Mouse (Mus musculus) ES-CJ7 (cell line): ENCODE results near the gene Mrpl45.
"Not testable (repeated sequence)": the region's sequence is repeated elsewhere in the genome, so short reads cannot be mapped to it uniquely, and the experiment has no call there.

Experiments
- DNase-seq: peaks from one replicate; pipeline ENCODE4 v3.0.0; 2011; ENCODE audit warnings: low read depth, low spot score

Mrpl45 gene

DNA sequence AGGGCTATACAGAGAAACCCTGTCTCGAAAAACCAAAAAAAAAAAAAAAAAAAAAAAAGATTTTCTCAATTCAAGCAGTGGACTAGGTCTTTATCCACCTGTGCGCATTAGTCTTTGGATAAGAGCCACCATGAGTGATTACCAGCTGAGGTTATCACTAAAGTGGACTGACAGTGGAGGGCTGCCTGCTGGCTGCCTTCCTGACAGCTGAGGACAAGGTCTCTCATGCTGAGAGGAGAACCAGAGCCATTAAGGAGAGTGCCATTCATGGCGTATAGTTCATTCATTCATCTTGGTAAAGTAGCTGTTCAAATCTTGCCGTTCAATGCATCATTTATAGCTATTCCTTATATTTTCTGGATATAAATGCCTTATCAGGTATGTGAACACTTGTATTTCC is 19.0 kb upstream of the Mrpl45 start:
- DNase-seq, result no peak

DNA sequence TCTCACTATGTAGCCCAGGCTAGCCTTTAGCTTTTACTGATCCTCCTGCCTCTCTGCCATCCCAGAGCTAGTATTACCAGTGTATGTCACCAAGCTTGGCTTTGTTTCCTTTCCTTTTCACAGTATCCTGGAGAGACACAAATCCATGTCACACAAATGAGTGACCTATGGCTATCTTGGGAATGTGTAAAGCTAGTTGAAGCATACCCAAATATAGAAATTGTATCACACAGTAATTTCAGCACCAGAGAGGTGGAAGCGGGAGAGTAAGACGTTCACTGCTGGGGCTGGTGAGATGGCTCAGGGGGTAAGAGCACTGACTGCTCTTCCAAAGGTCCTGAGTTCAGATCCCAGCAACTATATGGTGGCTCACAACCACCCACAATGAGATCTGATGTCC is 15.6 kb upstream of the Mrpl45 start:
- no peak for DNase-seq

DNA sequence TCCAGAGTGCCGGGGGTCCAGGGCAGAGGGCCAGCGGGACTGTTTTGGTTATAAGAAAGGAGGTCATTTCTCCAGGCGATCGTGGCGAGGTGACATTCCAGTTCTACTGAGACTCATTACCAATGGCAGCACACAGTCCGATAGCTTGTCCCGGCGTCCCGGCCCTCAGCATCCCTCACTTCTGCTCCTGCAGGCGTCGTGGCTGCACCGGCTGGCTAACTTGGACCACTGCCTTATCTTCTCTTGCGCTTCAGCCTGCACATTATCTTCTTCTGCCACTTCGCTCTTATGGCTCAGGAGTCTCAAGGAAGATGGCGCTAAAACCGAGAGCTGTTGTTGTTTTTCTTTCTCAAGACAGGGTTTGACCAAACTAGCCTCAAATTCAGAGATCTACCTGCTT is 14.1 kb upstream of the Mrpl45 start:
- no peak for DNase-seq

DNA sequence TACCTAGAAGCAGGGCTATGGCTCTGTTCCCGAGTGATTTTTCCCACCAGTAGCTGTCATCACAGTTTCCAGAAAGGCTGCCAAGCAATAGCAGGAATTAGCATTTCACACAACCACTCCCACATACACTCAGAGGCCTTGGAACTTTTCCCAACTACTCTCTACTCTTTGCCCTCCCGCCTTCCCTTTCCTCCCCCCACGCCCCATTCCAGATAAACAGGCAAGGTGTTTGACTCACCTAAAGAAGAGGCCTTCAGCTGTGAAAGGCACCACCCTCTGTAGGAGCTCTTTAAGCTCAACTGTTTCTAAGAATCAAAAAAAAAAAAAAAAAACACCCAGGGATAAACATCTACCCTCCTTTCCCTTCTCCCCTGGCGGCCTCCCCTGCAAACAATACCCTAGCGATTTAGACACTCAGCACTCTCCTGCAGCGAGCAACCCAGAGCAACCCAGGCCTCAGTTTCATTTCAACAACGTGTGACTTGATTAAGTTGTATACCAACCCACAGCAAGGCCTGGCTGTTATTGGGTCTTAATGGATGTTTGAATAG is 13.2 kb upstream of the Mrpl45 start:
- peak; percentile 55 for DNase-seq

DNA sequence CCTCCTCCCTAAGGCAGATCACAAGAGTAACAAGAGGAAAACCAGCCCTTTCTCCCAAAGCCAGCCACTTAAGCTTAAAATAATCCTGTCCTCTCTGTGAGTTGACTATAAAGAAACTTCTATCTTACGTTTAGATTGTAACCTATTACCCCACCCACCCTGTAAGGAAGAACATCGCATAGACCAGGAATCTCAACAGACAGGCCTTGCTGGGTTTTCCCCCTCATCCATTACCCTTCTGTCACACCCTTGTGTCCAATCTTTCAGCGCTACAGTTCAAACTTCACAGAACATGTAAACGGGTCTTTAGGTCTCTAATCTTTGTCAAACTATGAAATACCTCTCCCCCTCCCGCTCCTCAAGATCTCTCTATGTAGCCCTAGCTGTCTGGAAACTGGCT is 10.9 kb upstream of the Mrpl45 start:
- DNase-seq, result no peak

DNA sequence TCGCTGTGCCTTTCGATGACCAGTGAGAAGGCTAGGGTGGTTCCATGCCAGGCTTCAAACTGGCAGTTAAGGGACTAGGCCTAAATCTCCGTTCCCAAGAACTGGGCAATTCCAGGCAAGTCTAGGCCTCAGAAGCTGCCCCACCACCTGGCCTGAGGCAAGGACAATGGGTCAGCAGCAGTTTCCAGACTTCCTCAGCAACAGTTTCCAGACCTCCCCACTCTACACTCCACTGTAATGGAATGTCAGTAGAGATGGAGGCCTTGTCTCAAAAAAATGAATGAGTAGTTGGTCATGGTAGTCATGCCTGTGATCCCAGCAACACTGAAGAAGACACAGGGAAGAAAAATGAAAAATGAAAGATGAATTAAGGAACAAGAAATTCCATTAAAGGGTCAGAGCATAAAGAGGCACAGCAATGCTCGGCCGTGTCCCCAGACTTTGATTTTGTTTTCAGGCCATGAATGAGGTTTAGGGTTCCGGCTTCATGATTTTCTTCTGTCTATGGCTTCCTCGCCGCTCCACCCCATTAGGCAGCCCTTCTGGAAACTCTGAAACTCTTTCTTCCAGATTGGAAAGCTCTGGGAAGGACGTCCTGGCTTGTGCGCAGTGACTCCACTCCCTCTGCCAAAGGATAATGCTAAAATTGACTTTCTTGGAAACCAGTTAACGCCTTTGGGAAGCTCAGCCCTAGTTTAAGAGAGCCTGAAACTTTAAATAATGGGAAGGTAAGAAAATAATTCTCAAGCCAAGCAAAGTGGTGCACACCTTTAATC is 8.0 kb upstream of the Mrpl45 start:
- DNase-seq, result no peak

DNA sequence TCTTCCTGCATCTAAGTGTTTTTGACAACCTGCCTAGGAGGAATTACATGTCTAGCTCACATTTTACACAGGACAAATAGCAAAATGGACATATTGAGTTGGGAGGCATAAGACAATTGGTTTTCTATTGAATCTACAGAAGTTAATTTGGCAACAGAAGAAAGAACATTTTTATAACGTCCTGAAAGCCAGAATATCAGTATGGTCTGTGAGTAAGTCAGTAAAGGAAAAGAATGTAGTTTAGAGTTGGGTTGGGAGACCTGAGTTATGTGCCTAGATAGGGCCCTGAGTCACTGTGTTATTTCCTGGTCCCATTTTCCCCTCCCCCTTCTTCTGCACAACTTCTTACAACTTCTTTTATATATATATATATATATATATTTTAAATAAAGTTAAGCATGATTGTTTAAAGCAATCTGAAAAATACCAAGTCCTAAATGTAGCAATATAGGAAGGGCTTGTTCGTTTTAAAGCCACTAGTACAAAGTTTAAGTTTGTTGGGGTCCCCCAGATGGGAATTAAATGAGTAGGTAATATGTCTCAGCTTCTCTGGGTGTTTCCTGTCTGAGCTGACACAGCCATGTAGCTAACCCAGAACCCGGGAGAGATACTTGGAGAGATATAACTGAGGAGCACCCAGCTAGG is 6.6 kb upstream of the Mrpl45 start:
- no peak for DNase-seq

DNA sequence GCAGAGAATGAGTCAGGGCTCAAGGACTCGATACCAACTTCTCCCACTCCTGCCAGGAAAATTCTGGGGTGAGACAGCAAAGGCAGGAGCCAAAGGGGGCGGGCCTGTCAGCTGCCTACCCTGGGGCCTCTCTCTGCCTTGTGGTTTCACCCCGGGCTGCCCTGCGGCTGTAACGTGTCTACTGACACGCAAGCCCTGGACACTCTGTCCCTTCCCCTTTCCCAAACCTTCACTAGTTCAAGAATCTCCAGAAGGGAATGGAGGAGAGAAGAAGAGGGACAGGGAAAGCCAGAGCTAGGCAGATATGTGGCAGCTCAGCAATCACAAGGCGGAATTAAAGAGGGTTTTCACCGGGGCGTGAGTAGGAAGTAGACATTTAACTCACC is 6.1 kb upstream of the Mrpl45 start:
- DNase-seq, result peak; percentile 51

DNA sequence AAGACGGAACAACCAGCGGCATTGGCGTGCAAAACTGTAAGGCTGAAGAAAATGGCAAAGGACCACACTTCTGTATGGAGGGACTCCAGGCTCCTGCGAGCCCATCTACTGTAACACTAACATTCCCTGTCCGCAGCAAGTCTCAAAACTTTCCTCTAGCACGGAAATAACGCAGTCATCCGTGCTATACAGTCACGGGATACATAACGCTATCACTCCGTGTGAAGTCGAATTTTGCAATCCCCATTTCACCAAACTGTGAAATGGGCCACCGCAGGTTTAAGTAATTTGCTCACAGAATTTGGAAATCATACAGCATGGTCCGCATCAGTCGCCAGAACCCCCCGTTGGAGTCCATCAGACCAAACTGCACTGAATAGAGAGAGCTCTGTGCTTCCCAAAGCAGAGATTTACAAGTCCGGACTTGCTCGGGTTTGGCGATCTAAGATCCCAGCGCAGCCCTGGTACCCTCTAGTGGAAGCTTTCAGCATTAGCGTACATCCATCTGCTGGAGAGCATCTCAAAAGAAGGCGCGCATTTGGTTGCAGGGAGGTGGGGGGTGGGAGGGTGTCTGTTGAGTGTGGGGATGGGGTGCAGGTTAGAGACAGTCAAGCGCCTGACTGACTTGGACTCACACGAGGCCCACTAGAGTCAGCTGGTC is 5.5 kb upstream of the Mrpl45 start:
- peak; percentile 98 for DNase-seq

DNA sequence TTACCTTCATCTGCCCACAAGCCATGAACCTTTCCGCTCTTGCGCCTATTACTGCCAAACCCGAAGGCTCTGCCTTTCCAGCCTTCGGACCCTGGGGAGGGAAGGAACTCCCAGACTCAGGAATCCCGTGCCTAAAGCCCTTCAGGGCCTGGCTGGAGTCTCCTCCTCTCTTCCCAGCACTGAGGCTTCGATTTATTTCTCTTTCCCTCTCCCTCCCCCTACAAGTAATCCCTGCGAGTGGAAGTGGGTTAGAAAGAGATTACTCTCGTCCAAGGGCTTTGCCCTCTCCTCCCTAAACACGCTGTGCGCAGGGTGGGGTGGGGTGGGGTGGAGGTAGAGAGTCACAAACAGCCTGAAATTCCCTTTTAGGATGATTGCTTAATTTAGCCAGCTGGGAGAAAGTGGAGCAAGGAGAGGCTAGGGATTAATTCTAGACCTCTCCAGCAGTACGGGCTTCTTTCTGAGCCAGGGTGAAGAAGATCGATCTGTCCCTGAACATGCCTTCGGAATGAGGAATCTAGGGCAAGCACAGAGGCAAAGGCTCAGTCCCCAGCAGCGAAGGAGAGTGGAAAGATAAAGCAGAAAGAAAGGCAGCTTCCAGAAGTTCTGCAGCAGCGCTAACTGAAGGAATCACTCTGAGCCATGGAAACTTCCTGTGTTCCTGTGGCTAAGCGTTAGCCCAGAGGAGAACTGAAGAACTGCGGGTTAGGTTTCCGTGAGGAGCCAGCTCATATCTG is 4.5 kb upstream of the Mrpl45 start:
- DNase-seq, result peak; percentile 85

DNA sequence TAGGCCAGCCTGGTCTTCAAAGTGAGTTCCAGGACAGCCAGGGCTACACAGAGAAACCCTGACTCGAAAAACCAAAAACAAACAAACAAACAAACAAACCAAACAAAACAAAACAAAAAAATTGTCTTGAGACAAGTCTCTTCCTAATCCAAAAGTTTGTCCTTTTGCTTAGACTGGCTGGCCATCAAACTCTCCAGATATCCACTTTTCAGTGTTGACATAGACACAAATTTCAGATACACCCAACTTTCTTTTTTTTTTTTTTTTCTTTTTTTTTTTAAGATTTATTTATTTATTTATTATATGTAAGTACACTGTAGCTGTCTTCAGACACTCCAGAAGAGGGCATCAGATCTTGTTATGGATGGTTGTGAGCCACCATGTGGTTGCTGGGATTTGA is 2.6 kb upstream of the Mrpl45 start:
- DNase-seq, result not testable (repeated sequence)

DNA sequence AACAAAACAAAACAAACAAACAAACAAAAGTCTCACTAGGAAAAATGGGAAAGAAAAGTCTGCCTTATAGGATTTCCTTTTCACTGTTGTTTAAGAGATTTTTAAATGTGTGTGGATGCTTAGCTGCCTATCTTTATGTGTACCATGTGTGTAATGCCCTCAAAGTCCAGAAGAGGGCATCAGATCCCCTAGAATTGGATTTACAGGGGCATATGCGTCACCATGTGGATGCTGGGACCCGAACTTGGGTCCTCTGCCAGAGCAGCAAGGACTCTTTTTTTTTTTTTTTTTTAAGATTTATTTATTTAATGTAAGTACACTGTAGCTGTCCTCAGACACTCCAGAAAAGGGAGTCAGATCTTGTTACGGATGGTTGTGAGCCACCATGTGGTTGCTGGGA is 1.4 kb upstream of the Mrpl45 start:
- DNase-seq, result peak; percentile 89

DNA sequence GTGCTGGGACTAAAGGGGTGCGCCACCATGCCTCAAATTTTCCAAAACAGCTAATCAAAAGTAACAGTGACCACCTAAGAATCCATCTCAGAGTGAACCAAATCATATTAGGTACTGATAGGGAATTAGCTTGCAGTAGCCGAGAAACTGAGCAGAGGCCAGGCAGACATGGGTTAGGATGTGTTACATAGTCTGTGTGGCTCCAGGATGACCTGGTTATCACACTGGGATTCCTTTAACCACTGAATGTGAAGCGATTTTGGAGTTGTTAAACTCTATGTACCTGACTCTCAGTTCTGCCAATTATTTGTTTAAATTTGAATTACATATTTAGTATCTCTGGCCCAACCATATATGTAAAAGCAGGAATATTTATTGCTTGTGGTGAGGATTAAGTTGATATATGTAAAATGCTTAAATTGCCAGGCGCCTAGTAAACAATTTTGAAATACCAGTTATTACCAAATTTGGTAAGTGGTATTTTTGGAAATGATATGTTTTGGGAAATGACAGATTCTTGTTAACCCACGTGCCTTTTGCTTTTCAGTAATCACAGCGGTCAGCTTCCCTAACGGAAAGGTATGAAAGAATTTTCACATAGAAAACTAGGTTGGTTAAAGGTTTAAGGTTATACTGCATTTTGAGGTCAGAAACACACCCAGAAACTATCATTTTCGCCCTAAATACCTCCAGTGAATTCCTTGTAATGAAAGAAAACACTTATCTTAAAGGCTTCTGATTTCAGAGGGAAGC is 589 bp upstream of the Mrpl45 start:
- no peak for DNase-seq

DNA sequence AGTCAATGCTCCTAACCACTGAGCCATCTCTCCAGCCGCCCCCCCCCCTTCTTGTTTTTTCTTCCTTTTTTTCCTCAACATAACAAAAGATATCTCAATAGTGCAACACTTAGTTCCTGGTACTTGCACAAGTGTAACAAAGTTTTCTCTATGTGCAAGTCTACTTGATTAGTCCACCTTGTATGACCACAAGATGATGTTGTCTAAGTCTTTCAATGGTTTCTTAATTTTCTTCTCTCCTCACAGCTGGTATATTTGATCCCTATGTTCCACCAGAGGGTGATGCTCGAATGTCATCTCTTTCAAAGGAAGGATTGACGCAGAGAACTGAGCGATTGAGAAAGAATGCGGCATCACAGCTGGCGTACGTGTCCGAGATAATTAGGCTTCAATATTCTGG is 5.7 kb downstream of the Mrpl45 start:
- no peak for DNase-seq

DNA sequence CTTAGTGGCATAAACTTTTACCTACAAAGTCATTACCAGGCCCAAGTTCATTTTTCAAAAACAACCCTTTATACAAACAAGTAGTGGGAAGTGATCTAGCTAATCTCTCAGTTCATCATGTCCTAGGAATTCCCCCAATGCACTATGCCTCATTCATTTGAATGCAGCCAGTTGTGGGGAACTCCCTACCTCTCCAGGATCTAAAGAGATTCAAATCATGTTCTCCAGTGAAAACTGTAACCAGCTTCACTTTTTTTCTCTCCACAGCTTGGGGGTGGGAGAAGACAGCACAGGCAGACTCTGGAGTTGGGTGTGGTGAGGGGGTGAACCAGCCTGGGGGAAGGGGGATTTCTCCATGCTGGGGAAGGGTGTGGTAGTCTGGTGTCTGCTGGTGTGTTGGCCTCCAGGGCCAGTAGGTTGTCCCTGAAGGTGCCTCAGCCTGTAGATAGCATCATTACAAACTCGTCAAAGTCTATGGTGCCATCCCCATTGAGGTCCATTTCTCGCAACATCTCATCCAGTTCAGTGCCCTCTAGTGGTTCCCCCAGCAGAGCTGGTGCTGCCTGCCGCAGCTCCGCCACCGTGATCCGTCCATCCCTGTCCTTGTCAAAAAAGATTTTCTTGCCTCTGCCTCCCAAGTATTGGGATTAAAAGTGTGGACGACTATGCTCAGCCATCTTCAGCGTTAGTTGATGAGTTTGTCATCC is 6.5 kb downstream of the Mrpl45 start:
- DNase-seq, result peak; percentile 88

DNA sequence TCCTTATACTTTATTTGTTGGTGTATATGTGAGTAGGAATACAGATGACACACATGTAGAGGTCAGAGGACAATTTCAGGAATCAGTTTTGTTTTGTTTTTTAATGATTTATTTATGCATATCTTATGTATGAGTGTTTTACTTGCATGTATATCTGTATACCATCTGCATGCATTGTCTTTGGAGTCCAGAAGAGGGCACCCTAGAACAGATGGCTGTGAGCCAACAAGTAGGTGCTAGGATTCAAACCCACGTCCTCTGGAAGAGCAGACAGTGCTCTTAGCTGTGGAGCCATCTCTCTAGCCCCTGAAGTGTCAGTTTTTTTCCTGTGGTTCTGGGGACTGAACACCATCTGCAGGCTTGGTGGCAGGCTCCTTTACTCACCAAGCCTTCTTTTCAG is 9.7 kb downstream of the Mrpl45 start:
- peak; percentile 74 for DNase-seq

DNA sequence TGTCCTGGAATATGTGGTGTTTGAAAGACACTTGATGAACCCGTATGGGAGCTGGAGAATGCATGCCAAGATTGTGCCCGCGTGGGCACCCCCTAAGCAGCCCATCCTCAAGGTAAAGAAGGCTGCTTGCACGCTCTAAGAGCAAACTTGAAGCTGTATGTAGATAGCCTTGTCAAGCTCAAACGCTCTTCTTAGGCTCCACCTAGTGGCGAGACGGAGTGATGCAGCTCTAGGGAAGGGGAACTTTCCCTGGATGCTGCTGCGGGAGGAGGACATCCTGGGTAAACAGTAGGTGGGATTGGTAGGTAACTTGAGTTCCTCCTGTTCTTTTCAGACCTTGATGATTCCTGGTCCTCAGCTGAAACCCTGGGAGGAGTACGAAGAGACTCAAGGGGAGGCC is 12.6 kb downstream of the Mrpl45 start:
- DNase-seq, result peak; percentile 90

DNA sequence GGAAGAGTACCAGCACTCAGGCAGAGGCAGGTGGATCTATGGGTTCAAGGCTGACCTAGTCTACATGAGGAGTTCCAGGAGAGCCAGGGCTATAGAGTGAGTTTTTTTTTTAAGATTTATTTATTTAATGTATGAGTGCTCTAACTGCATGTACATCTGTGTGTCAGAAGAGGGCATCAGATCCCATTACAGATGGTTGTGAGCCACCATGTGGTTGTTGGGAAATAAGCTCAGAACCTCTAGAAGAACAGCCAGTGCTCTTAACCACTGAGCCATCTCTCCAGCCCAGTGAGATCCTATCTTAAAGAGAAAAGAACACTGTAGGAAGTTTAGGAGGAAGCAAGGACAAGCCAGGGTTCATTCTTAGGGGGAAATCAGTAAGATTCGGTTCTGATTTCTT is 14.8 kb downstream of the Mrpl45 start:
- peak; percentile 53 for DNase-seq

DNA sequence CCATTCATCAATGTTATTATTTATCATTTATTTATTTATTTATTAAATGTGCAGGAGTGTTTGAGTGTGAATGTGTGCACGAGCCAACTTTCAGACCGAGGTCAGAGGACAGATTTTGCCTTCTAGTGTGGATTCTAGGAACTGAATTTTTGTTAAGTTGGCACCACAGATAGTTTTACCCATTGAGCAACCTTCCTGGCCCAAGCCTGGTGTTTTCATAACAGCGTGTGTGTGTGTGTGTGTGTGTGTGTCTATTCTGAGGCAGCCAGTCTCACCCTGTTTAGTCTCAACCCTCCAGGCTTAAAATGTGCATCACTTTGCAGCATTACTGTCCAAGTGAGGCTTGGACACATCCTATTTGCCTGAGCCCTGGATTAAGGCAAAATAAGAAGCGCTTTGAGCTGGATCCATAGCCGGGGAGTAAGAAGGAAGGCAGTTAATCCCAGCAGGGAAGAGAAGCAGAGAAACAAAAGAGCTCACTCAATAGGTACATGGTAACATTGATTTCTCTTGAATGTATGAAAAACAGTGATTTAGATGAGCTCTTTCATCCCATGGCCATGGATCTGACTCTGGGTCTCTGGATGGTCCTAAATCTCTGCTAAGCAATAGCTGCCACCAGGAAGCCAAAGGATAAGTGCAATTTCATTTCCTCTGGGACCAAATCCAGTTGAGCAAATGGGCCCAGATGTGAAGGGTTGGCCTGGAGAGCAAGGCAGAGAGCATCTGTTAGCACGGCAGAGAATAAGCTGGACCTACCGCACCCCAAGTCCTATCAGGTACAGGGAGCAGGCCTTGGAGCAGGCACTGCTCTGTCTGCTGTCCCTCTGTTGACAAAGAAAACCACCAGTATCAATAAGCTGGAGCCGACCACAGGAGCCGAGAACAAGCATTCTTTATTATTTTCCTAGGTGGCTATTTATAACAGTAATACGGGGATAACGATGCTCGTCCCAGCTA is 16.0 kb downstream of the Mrpl45 start:
- no peak for DNase-seq
